Mouse (Mus musculus) small intestine, adult 2 months (tissue): ENCODE measurements around the gene BC025446. TPM values are rescaled to one million over a fixed set of nuclear protein-coding genes. Genes with fewer than 3 reads are reported as not detected.
A peak's percentile ranks its signal among the peaks of the same experiment; 100 is the strongest.
"Not testable (repeated sequence)": the region's sequence is repeated elsewhere in the genome, so short reads cannot be mapped to it uniquely, and the experiment has no call there.

Source experiments
- H3K27ac ChIP-seq: fragments of 200-500 bp; 2 replicates; pipeline ENCODE4 v1.5.1; 2012; ENCODE audit warnings: low read depth, low read length, control low read depth, inconsistent platforms; ENCODE audit not compliant: insufficient read depth
- H3K27me3 ChIP-seq: fragments of 200-500 bp; 2 replicates; pipeline ENCODE4 v1.6.1; 2012; ENCODE audit warnings: mild to moderate bottlenecking, moderate library complexity, low read length, inconsistent platforms; ENCODE audit not compliant: control insufficient read depth, insufficient read depth
- H3K36me3 ChIP-seq: fragments of 200-500 bp; 2 replicates; pipeline ENCODE4 v1.6.1; 2012; ENCODE audit warnings: mild to moderate bottlenecking, low read length, control low read depth, inconsistent platforms; ENCODE audit not compliant: control insufficient read depth, insufficient read depth
- H3K4me1 ChIP-seq: fragments of 200-500 bp; 2 replicates; pipeline ENCODE4 v1.6.1; 2012; ENCODE audit warnings: low read length, inconsistent platforms, mixed read lengths; ENCODE audit not compliant: control insufficient read depth, insufficient read depth, insufficient read length
- H3K4me3 ChIP-seq: fragments of 200-500 bp; 2 replicates; pipeline ENCODE4 v1.5.1; 2012; ENCODE audit warnings: low read depth, mild to moderate bottlenecking, control low read depth, inconsistent platforms, low read length, moderate library complexity
- CTCF ChIP-seq: fragments of 200-500 bp; IDR thresholded peaks from 2 replicates; pipeline ENCODE4 v1.5.1; 2012; ENCODE audit warnings: low read depth, mild to moderate bottlenecking, control low read depth, inconsistent platforms, low read length, moderate library complexity, mixed read lengths; ENCODE audit not compliant: insufficient replicate concordance, insufficient read length; ENCODE audit errors: extremely low read depth
- POLR2A ChIP-seq: fragments of 200-500 bp; IDR thresholded peaks from 2 replicates; pipeline ENCODE4 v1.6.1; 2012; ENCODE audit warnings: low read depth, mild to moderate bottlenecking, control low read depth, inconsistent platforms, low read length, moderate library complexity
- WGBS: fragments of 180-500 bp; shearing (Covaris S2); methylation state at CpG from one replicate; pipeline ENCODE4 v1.1.7; 2018; 5-methylcytosine and 5-hydroxymethylcytosine counted together
- polyA plus RNA-seq: library from polyadenylated mRNA; depleted of rRNA; stranded (reverse); fragments of >200 nt; gene quantifications from 2 replicates; pipeline ENCODE4 v1.2.3, GENCODE M21; 2012; rRNA removed

Gene BC025446
- 29.5 and 45.6 TPM in 2 replicates for polyA plus RNA-seq

DNA sequence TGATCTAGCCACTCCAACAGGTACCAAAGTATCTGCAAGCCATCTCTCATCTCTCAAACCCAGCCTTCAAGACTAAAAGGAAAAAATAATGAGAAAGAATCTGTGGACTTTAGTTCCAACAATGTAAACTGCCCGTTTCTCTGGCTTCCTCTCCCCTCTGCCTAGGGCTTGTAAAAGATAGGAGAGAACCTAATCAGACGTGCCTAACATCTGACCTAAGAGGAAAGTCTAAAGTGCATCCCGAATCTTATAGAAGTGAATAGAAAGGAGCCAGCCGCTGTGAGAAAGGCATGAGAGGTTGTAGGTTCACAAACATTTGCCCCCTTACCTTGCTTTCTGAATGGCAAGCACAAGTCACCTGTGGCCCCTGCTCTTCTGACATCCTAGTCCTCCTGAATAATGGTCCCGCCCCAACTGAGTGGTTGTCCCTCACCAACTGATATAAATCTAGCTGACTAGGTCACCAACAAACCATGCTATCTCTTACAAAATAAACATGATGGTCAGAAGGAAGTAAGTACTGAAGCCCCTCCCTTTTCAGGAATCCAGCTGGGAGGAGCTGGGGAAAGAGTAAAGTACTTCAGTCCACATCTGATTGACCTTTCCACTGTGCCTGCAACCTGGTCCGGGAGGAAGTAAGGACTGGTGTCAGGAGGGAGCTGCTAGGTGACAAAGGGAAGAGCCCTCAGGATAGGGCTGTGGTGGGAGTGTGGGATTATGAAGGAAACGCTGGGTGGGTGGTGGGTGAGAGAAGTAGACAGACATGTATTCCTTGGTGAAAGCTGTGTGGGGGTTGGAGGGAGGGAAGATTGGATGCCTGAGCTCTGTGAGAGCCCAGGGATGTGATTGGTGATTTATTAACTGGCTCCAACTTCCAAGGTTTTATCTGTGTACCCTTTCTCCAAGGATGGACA, at the start of gene BC025446:
Gene BC025446, plus strand, starts transcription at position 599 of the 914 bp plus-strand sequence.
- WGBS = 28% methylated on average over 7 of the region's 7 CpGs
- H3K27me3 ChIP-seq = no peaks in the 10 kb centered on the region
- H3K4me3 ChIP-seq = peak within 1 kb of the TSS; percentile 63
- H3K27ac ChIP-seq = peak within 1 kb of the TSS; percentile 95
- peaks cover 6% of the 10 kb centered on the region; the same call in 1 of the 2 replicates for H3K4me1 ChIP-seq
- no peak for TF ChIP-seq CTCF
- TF ChIP-seq POLR2A = peak; percentile 26; the same call in 1 of the 2 replicates
- H3K36me3 ChIP-seq = peaks cover 7% of the 10 kb centered on the region

GRCm38 (mm10) chr15:75175506-75175905, 40.7 kb upstream of the BC025446 start:
- Histone ChIP-seq H3K4me3 (no peak overlapping the region), H3K27me3 (no peaks in the 10 kb centered on the region; the same call in 1 of the 2 replicates)
- 54% methylated on average over 1 of the region's 1 CpGs for whole genome bisulfite sequencing

GRCm38 (mm10) chr15:75186291-75186690, 29.9 kb upstream of the BC025446 start:
- Histone ChIP-seq H3K36me3 (no peaks in the 10 kb centered on the region), H3K4me3 (no peak overlapping the region), H3K4me1 (no peaks in the 10 kb centered on the region), H3K27me3 (no peaks in the 10 kb centered on the region), H3K27ac (no peak overlapping the region)
- TF ChIP-seq POLR2A (no peak), CTCF (no peak)
- WGBS = 30% methylated on average over 2 of the region's 2 CpGs

More at GRCm38 (mm10) chr15:75175506-75175905, 40.7 kb upstream of the BC025446 start:
- Histone ChIP-seq H3K36me3 (no peaks in the 10 kb centered on the region), H3K27ac (no peak overlapping the region), H3K4me1 (no peaks in the 10 kb centered on the region)
- no peak for TF ChIP-seq POLR2A
- TF ChIP-seq CTCF = peak; percentile 73; the same call in 1 of the 2 replicates

DNA sequence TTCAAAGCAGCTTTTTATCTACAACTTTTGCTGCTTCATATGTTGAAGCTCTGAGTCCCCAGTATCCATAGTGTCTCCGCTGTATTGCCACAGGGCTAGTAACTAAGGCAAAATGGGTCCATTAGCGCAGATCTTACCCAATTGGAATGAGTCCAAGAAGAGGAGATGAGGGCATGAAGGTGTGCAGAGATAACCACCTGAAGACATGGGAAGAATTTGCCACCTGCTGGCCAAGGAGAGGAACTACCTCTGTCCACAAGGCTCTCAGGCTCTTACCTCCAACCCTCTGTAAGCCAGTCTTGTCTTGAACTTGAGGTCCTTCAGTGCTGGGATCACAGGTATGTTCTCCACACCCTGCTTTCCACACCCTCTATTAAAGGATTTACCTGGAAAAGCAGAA, 27.1 kb upstream of the BC025446 start:
- WGBS = 39% methylated on average over 2 of the region's 2 CpGs
- no peak overlapping the region for H3K4me3 ChIP-seq

DNA sequence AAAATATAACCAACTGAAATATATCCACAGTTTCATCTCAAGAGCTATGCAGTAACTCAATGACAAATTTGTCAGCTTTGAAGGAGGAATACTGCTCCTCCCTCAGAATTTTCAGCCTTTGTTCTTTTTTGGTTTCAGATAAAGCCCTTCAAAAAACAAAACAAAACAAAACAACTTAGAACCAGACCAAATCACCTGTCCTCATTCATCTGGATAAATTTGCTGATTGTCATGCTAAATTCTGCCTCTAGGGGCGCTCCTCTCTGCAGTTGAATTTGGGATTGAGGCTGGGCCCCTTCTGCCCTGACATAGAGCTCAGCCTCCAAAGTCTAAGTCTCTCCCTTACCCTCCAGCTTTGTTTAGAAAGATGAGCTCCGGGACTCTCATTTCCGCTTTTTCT, 25.6 kb upstream of the BC025446 start:
- 21% methylated on average over 2 of the region's 3 CpGs for WGBS
- not testable (repeated sequence) for H3K27ac ChIP-seq, H3K27me3 ChIP-seq, H3K36me3 ChIP-seq, H3K4me1 ChIP-seq, H3K4me3 ChIP-seq

More for the DNA sequence above, 27.1 kb upstream of the BC025446 start:
- Histone ChIP-seq H3K27ac (no peak overlapping the region), H3K36me3 (no peaks in the 10 kb centered on the region), H3K4me1 (no peaks in the 10 kb centered on the region), H3K27me3 (no peaks in the 10 kb centered on the region)
- TF ChIP-seq POLR2A = no peak
- TF ChIP-seq CTCF = peak; percentile 61; the same call in 1 of the 2 replicates

- no peaks in the 10 kb centered on the region for H3K27me3 ChIP-seq
- peaks cover 7% of the 10 kb centered on the region; the same call in 1 of the 2 replicates for H3K4me1 ChIP-seq
- H3K4me3 ChIP-seq = peak overlapping the region; percentile 63
- TF ChIP-seq POLR2A (no peak), CTCF (no peak)
- H3K27ac ChIP-seq = peak overlapping the region; percentile 95
- WGBS = 50% methylated on average over 1 of the region's 1 CpGs
- peaks cover 11% of the 10 kb centered on the region for H3K36me3 ChIP-seq
Observed at GRCm38 (mm10) chr15:75216831-75217230, 655 bp downstream of the BC025446 start.

- no peak overlapping the region for H3K4me3 ChIP-seq
- no peak overlapping the region for H3K27ac ChIP-seq
- TF ChIP-seq POLR2A (no peak), CTCF (no peak)
- H3K36me3 ChIP-seq = peaks cover 15% of the 10 kb centered on the region
- H3K27me3 ChIP-seq = no peaks in the 10 kb centered on the region
- peaks cover 2% of the 10 kb centered on the region; the same call in 1 of the 2 replicates for H3K4me1 ChIP-seq
Observed at GRCm38 (mm10) chr15:75221942-75222341, 5.8 kb downstream of the BC025446 start.
